Mouse (Mus musculus): ENCODE measurements at regions not wholly inside any gene's neighbourhood (a gene's known extent, or its start where the extent isn't known, plus 50 kb on each side); places are given as distances from the start of the nearest gene placed in this dataset.

DNA sequence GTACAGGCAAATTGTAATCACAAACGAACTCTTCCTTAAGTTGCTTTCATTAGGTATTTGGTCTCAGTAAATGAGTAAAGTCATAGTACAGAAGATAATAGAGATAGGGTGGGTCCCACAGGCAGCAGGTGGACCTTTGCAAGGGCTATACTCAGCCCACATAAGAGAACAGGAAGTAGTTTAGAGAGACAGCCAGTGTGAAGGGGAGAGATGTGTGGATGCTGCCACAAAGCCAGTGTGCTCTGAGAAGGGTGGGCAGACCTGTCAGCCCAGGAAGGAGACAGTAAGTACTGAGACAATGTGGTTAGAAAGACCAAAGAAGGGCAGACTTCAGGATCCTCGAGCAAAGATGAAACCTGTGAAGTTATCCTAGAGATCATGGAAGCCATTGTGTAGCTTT, 123.5 kb downstream of the Rplp1 start:
- no peak for TF ChIP-seq CTCF (IDR thresholded peaks at IDR 0.05; ENCODE audit: control insufficient read depth, insufficient read depth, low read length)
- TF ChIP-seq POLR2A (IDR thresholded peaks at IDR 0.05; ENCODE audit: borderline replicate concordance, control insufficient read depth, low read depth, low read length), result no peak
